ENCODE assay signal across 16 mouse cellular contexts in the genomic region with DNA sequence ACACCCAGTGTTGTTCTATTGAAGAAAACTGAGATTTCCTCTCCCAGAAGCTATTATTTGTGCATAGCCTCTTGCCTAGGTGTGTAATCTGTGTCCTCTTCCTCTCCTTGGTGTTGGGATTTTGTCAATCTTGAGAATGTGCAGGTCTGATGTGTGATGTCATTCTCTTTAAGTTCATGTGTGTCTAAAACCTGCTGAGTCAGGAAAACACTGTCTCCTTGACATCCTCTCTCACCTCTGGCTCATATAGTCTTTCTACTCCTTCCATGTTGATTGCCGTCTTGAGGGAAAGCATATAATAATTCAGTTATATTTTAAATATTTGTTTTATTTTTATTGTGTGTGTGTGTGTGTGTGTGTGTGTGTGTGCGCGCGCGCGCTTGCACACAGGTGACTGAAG.
"Had no signal": no experiment of that assay in that cellular context is flagged by ENCODE, and none has a peak within 500 bp of the region (broad histone marks: within the 10 kb centered on the region; RNA-seq: fewer than 3 reads in every experiment).

No protein-coding gene starts in this region.

- H3K27me3 ChIP-seq: neural tube, embryonic 12.5 days; neural tube, embryonic 13.5 days; neural tube, embryonic 15.5 days; stomach, embryonic 15.5 days had no signal

- H3K9ac ChIP-seq: neural tube, embryonic 12.5 days; neural tube, embryonic 13.5 days; neural tube, embryonic 15.5 days; stomach, embryonic 15.5 days had no signal

- DNase-seq: retina, postnatal 1 day; right cerebral cortex, adult 18-20 months; right cerebral cortex, postnatal 14 days; right cerebral cortex, postnatal 25 days; right cerebral cortex, postnatal 4 days; spleen, adult 18-20 months; thymus, adult 2 months; thymus, postnatal 14 days; thymus, postnatal 25 days; thymus, postnatal 36 days; thymus, postnatal 4 days had no signal

- H3K36me3 ChIP-seq: neural tube, embryonic 12.5 days; neural tube, embryonic 13.5 days; neural tube, embryonic 15.5 days; stomach, embryonic 15.5 days had no signal

- H3K4me2 ChIP-seq: neural tube, embryonic 12.5 days; neural tube, embryonic 13.5 days; neural tube, embryonic 15.5 days; stomach, embryonic 15.5 days had no signal

- H3K27ac ChIP-seq: neural tube, embryonic 12.5 days; neural tube, embryonic 13.5 days; neural tube, embryonic 15.5 days; stomach, embryonic 15.5 days; stomach, postnatal 0 days had no signal

- H3K9me3 ChIP-seq: neural tube, embryonic 12.5 days; neural tube, embryonic 13.5 days; neural tube, embryonic 15.5 days; stomach, embryonic 15.5 days had no signal

- H3K4me3 ChIP-seq: neural tube, embryonic 12.5 days; neural tube, embryonic 13.5 days; neural tube, embryonic 15.5 days; stomach, embryonic 15.5 days had no signal

- H3K4me1 ChIP-seq: neural tube, embryonic 12.5 days; neural tube, embryonic 13.5 days; neural tube, embryonic 15.5 days; stomach, embryonic 15.5 days had no signal
